Mouse (Mus musculus) erythroblast, embryonic 14.5 days (primary cell): ENCODE measurements around the gene Chchd1.

Experiments
- GATA1 ChIP-seq: IDR thresholded peaks from 2 replicates; pipeline ENCODE4 v1.6.1; 2012; ENCODE audit warnings: low read length, inconsistent platforms, mixed read lengths
- TAL1 ChIP-seq: IDR thresholded peaks from 3 replicates; pipeline ENCODE4 v1.6.1; 2012; ENCODE audit warnings: low read length, inconsistent platforms, mixed read lengths

DNA sequence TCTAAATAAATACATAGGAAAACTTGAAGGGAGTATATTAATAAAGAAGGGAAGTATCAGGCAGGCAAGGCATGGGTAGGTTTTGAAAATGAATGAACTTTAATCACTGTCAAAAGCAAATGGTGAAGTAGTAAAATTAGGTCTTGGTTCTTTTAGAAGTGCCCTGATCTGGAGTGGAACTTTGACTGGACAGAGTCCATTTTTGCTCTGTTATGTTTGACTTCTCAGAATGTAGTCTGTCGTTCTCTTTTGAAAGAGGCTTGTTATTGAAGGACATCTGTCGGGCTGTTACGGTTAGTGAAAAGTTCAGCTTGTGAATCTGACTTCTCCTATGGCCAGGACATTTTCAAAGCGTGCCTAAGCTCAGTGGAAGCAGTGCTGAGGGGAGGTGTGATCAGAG lies 24.9 kb upstream of the Chchd1 start:
- TF ChIP-seq GATA1 (no peak), TAL1 (no peak)
